Mouse (Mus musculus) midbrain, embryonic 16.5 days (tissue): ENCODE data around the gene Dgat2. TPM values are rescaled to one million over a fixed set of nuclear protein-coding genes. Genes with fewer than 3 reads are reported as not detected.

ENCODE experiments used
- ATAC-seq: fragments of 200-750 bp; cut with Nextera tagmentation; 2 replicates; pipeline ENCODE4 v1.8.0; 2017; ENCODE audit warnings: moderate TSS enrichment
- H3K27ac ChIP-seq: fragments of 300-500 bp; sonication (generic); 2 replicates; pipeline ENCODE4 v1.5.1; 2014; ENCODE audit warnings: mild to moderate bottlenecking, low read length, mixed read lengths
- H3K27me3 ChIP-seq: fragments of 300-500 bp; sonication (generic); 2 replicates; pipeline ENCODE4 v1.6.1; 2014; ENCODE audit warnings: low read depth, low read length, mixed read lengths; ENCODE audit not compliant: control insufficient read depth, insufficient read depth
- H3K36me3 ChIP-seq: fragments of 300-500 bp; sonication (generic); 2 replicates; pipeline ENCODE4 v1.6.1; 2014; ENCODE audit warnings: mild to moderate bottlenecking, low read length, moderate library complexity, mixed read lengths; ENCODE audit not compliant: control insufficient read depth, insufficient read depth
- H3K4me1 ChIP-seq: fragments of 300-500 bp; sonication (generic); 2 replicates; pipeline ENCODE4 v1.6.1; 2014; ENCODE audit warnings: mild to moderate bottlenecking, low read length, mixed read lengths; ENCODE audit not compliant: control insufficient read depth, insufficient read depth
- H3K4me2 ChIP-seq: fragments of 300-500 bp; sonication (generic); 2 replicates; pipeline ENCODE4 v1.6.1; 2014; ENCODE audit warnings: mild to moderate bottlenecking, low read length, mixed read lengths
- H3K4me3 ChIP-seq: fragments of 300-500 bp; sonication (generic); 2 replicates; pipeline ENCODE4 v1.5.1; 2014; ENCODE audit warnings: low read depth, mild to moderate bottlenecking, low read length, moderate library complexity, mixed read lengths
- H3K9ac ChIP-seq: fragments of 300-500 bp; sonication (generic); 2 replicates; pipeline ENCODE4 v1.6.1; 2014; ENCODE audit warnings: low read depth, low read length, mixed read lengths
- H3K9me3 ChIP-seq: fragments of 300-500 bp; sonication (generic); replicated peaks from 2 replicates; pipeline ENCODE4 v1.6.1; 2014; ENCODE audit warnings: mild to moderate bottlenecking, low read length, mixed read lengths; ENCODE audit not compliant: control insufficient read depth, poor library complexity, severe bottlenecking
- WGBS: fragments of 180-500 bp; shearing (Covaris S2); extraction: QIAGEN DNeasy Blood & Tissue Kit; methylation state at CpG from one replicate; pipeline ENCODE4 v1.1.7; 2014; 5-methylcytosine and 5-hydroxymethylcytosine counted together
- polyA plus RNA-seq: library from polyadenylated mRNA; unstranded; fragments of >200 nt; fragmentation: Nextera tagmentation; extraction: Ambion mirVana; gene quantifications from 2 replicates; pipeline ENCODE4 v1.2.1, GENCODE M21; 2015

Dgat2 gene
- polyA plus RNA-seq, 1 experiment from 2014 or later = 24.0 TPM

DNA sequence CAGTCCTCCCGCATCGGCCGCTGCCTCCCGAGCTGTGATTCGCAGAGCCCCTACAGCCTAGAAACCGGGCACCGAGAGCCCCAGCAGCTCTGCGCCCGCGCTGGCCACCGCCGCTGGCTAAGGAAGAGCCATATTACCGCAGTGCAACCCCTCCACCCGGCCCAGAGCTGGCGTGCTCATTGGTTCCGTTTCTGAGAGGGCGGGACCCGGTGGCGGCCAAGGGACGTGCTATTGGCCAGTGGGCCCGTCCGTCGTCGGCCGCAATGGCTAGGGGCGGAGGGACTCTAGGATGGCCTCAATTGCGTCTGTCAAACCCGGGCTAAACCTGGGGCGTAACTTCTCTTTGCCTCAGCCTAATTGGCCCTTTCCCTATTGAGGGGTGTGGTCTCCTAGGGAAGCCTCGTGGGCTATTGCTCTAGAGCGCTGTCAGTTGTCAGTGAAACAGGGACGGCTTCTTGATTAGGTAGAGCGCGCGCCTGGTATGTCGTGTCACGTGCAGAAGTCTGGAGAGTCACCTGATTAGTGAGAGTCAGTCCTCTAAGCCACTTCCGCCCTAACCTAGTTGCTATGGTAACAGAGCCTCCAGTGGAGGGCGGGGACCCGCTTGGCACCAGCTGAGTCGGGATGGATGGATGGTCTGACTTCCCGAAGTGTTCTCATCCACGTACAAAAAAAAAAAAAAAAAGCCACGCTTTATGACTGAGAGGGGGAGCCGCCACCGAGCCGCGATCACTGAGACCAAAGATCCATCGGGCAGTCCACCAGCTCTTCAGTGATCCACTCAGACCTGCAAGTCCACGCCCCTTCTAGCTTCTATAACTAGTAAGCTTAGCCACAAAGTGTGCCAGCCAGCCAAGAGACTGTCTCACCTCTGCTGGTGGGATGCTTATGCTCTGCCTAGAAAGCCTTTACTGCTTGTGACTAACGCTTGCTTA is 41.3 kb downstream of the Dgat2 start, which contains the start of gene Uvrag:
Uvrag (minus strand) TSS at position 158 of the 935 bp plus-strand sequence.
- Histone ChIP-seq H3K27ac (peak within 1 kb of the TSS; percentile 93), H3K4me1 (peaks cover 21% of the 10 kb centered on the region), H3K4me2 (peak within 1 kb of the TSS; percentile 90), H3K9me3 (no peaks in the 10 kb centered on the region), H3K36me3 (no peaks in the 10 kb centered on the region), H3K4me3 (peak within 1 kb of the TSS; percentile 95), H3K27me3 (no peaks in the 10 kb centered on the region), H3K9ac (peak within 1 kb of the TSS; percentile 95)
- ATAC-seq = peak; percentile 99
- WGBS = under 1% methylated on average over 50 of the region's 51 CpGs

DNA sequence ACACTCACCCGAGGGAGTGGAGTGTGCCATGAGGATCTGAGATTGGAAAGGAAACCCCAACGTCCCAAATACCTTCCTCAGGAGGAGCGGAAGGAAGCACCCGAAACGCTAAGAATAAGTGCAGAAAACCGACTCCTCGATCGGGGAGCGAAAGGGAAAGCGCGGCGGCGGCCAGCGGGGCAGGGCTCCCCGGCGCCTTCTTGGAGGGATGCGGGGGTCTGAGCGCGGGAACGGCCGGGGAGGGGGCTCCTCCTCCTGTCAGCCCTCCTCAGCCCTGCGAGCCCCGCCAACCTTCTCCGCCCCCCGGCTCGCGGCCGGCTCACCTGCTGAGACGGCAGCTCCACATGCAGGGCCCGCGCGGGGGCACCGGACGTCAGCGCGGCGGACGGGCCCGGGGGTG is 42.0 kb downstream of the Dgat2 start:
- no peaks in the 10 kb centered on the region for H3K27me3 ChIP-seq
- peak overlapping the region; percentile 93 for H3K27ac ChIP-seq
- no peaks in the 10 kb centered on the region; the same call in 1 of the 2 replicates for H3K9me3 ChIP-seq
- no peak for ATAC-seq
- peak overlapping the region; percentile 90 for H3K4me2 ChIP-seq
- peak overlapping the region; percentile 95 for H3K4me3 ChIP-seq
- no peaks in the 10 kb centered on the region for H3K36me3 ChIP-seq
- H3K4me1 ChIP-seq = peaks cover 21% of the 10 kb centered on the region
- peak overlapping the region; percentile 95 for H3K9ac ChIP-seq
- WGBS = 0% methylated on average over 35 of the region's 39 CpGs

- Histone ChIP-seq H3K4me2 (peak overlapping the region; percentile 90), H3K4me3 (peak overlapping the region; percentile 95), H3K4me1 (peaks cover 21% of the 10 kb centered on the region), H3K27ac (peak overlapping the region; percentile 93), H3K36me3 (no peaks in the 10 kb centered on the region), H3K9ac (peak overlapping the region; percentile 95), H3K27me3 (no peaks in the 10 kb centered on the region), H3K9me3 (no peaks in the 10 kb centered on the region; the same call in 1 of the 2 replicates)
- 1% methylated on average over 13 of the region's 13 CpGs for WGBS
- ATAC-seq = no peak
Measured at GRCm38 (mm10) chr7:99139841-99140491, 42.6 kb downstream of the Dgat2 start.

DNA sequence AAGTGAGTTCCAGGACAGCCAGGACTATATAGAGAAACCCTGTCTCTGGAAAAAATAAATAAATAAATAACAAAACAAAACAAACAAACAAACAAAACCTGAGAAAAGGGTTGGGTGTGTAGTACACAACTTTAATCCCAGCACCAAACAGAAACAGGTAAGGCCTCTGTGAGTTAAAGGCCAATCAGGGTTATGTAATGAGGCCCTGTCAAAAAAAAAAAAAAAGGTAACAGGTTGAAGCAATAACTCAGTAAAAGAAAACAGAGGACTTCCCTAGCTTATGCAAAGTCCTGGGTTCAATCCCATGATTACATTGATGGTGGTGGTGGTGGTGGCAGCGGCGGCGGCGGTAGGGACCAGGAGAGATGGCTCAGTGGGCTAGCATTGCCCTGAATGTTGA is 45.0 kb downstream of the Dgat2 start:
- peaks cover 21% of the 10 kb centered on the region for H3K4me1 ChIP-seq
- H3K27ac ChIP-seq = no peak overlapping the region
- no peaks in the 10 kb centered on the region for H3K36me3 ChIP-seq
- WGBS = 100% methylated on average over 4 of the region's 4 CpGs
- H3K27me3 ChIP-seq = no peaks in the 10 kb centered on the region
- no peaks in the 10 kb centered on the region; the same call in 1 of the 2 replicates for H3K9me3 ChIP-seq
- no peak overlapping the region for H3K4me3 ChIP-seq
- H3K4me2 ChIP-seq = no peak overlapping the region
- no peak for ATAC-seq
- H3K9ac ChIP-seq = no peak overlapping the region

GRCm38 (mm10) chr7:99136789-99137188 is 45.7 kb downstream of the Dgat2 start:
- no peak for ATAC-seq
- no peaks in the 10 kb centered on the region for H3K27me3 ChIP-seq

GRCm38 (mm10) chr7:99133811-99134402 is 48.6 kb downstream of the Dgat2 start:
- no peaks in the 10 kb centered on the region for H3K36me3 ChIP-seq
- no peak overlapping the region for H3K4me3 ChIP-seq
- no peak for ATAC-seq
- WGBS = 91% methylated on average over 8 of the region's 8 CpGs
- no peaks in the 10 kb centered on the region; the same call in 1 of the 2 replicates for H3K4me1 ChIP-seq
- no peaks in the 10 kb centered on the region; the same call in 1 of the 2 replicates for H3K9me3 ChIP-seq
- H3K27me3 ChIP-seq = no peaks in the 10 kb centered on the region
- H3K4me2 ChIP-seq = no peak overlapping the region
- no peak overlapping the region for H3K9ac ChIP-seq
- no peak overlapping the region; the same call in 1 of the 2 replicates for H3K27ac ChIP-seq

More at GRCm38 (mm10) chr7:99136789-99137188, 45.7 kb downstream of the Dgat2 start:
- H3K36me3 ChIP-seq = no peaks in the 10 kb centered on the region
- H3K4me2 ChIP-seq = no peak overlapping the region
- no peak overlapping the region for H3K9ac ChIP-seq
- WGBS = 53% methylated on average over 6 of the region's 6 CpGs
- peaks cover 14% of the 10 kb centered on the region for H3K4me1 ChIP-seq
- H3K27ac ChIP-seq = no peak overlapping the region
- no peak overlapping the region for H3K4me3 ChIP-seq
- H3K9me3 ChIP-seq = no peaks in the 10 kb centered on the region; the same call in 1 of the 2 replicates

- Histone ChIP-seq H3K9me3 (no peaks in the 10 kb centered on the region; the same call in 1 of the 2 replicates), H3K4me1 (no peaks in the 10 kb centered on the region), H3K9ac (no peak overlapping the region), H3K27ac (no peak overlapping the region), H3K27me3 (no peaks in the 10 kb centered on the region), H3K4me3 (no peak overlapping the region), H3K4me2 (no peak overlapping the region), H3K36me3 (no peaks in the 10 kb centered on the region)
- ATAC-seq = no peak
- WGBS = 91% methylated on average over 9 of the region's 9 CpGs
Measured at GRCm38 (mm10) chr7:99132597-99132996, 49.9 kb downstream of the Dgat2 start.

DNA sequence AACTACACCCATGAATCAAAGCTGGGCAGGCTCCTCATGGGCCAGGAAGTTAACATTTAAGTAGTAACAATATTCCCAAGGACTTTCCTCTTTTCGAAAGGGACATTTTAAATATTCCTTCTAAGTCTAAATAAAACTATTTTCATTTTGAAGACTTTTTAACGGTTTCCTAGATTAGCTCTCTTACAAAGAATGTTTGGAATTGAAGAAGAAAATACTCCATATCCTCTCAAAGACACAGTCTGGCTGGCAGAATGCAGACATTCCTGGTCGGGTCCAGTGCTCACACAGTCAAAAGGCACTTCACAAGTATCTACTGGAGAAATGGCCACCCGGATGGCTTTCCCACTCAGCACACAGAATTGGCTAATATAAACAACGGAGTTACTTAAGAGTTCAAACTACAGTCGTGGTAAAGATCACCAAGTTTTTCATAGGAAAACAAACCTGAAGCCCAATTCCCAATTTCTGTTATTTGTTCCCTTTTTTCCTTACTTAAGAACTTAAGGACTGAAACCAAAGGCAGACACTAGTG is 50.6 kb downstream of the Dgat2 start:
- no peaks in the 10 kb centered on the region for H3K27me3 ChIP-seq
- 84% methylated on average over 6 of the region's 6 CpGs for WGBS
- no peak overlapping the region for H3K27ac ChIP-seq
- H3K9me3 ChIP-seq = no peaks in the 10 kb centered on the region; the same call in 1 of the 2 replicates
- ATAC-seq = no peak
- H3K9ac ChIP-seq = no peak overlapping the region
- no peaks in the 10 kb centered on the region for H3K4me1 ChIP-seq
- no peaks in the 10 kb centered on the region for H3K36me3 ChIP-seq
- H3K4me3 ChIP-seq = no peak overlapping the region
- H3K4me2 ChIP-seq = no peak overlapping the region
